Mouse (Mus musculus): ENCODE measurements at regions not wholly inside any gene's neighbourhood (a gene's known extent, or its start where the extent isn't known, plus 50 kb on each side); places are given as distances from the start of the nearest gene placed in this dataset.

GRCm38 (mm10) chr15:24296798-24297197 lies 1116.8 kb downstream of the Basp1 start:
- no peak for DNase-seq

GRCm38 (mm10) chr15:24275100-24275499 lies 1138.5 kb downstream of the Basp1 start:
- DNase-seq: no peak

- DNase-seq: no peak
These were observed 1146.2 kb downstream of the Basp1 start for GRCm38 (mm10) chr15:24267360-24267759.

Measured in right cerebral cortex, postnatal 4 days (tissue).